Mouse (Mus musculus) forebrain, embryonic 13.5 days (tissue): ENCODE measurements around the gene Ikbkg. TPM values are rescaled to one million over a fixed set of nuclear protein-coding genes. Genes with fewer than 3 reads are reported as not detected.
"Not testable (repeated sequence)": the region's sequence is repeated elsewhere in the genome, so short reads cannot be mapped to it uniquely, and the experiment has no call there.

Experiments used
- ATAC-seq: fragments of 200-750 bp; cut with Nextera tagmentation; 2 replicates; pipeline ENCODE4 v1.8.0; 2017
- H3K27ac ChIP-seq: fragments of 300-500 bp; sonication (generic); 2 replicates; pipeline ENCODE4 v1.5.1; 2015; ENCODE audit warnings: inconsistent platforms, mild to moderate bottlenecking, moderate library complexity
- H3K27me3 ChIP-seq: fragments of 300-500 bp; sonication (generic); 2 replicates; pipeline ENCODE4 v1.6.1; 2015; ENCODE audit warnings: mild to moderate bottlenecking, inconsistent platforms
- H3K36me3 ChIP-seq: fragments of 300-500 bp; sonication (generic); 2 replicates; pipeline ENCODE4 v1.6.1; 2015; ENCODE audit warnings: mild to moderate bottlenecking, inconsistent platforms; ENCODE audit not compliant: poor library complexity, severe bottlenecking
- H3K4me1 ChIP-seq: fragments of 300-500 bp; sonication (generic); 2 replicates; pipeline ENCODE4 v1.6.1; 2015; ENCODE audit warnings: inconsistent platforms
- H3K4me2 ChIP-seq: fragments of 300-500 bp; sonication (generic); 2 replicates; pipeline ENCODE4 v1.6.1; 2015; ENCODE audit warnings: inconsistent platforms, mild to moderate bottlenecking, moderate library complexity
- H3K4me3 ChIP-seq: fragments of 300-500 bp; sonication (generic); 2 replicates; pipeline ENCODE4 v1.5.1; 2015; ENCODE audit warnings: mild to moderate bottlenecking, inconsistent platforms
- H3K9ac ChIP-seq: fragments of 300-500 bp; sonication (generic); 2 replicates; pipeline ENCODE4 v1.6.1; 2015; ENCODE audit warnings: mild to moderate bottlenecking, inconsistent platforms
- H3K9me3 ChIP-seq: fragments of 300-500 bp; sonication (generic); replicated peaks from 2 replicates; pipeline ENCODE4 v1.6.1; 2016; ENCODE audit warnings: inconsistent platforms
- WGBS: fragments of 180-500 bp; shearing (Covaris S2); methylation state at CpG from one replicate; pipeline ENCODE4 v1.1.7; 2015; 5-methylcytosine and 5-hydroxymethylcytosine counted together
- polyA plus RNA-seq: library from polyadenylated mRNA; unstranded; fragments of >200 nt; fragmentation: Nextera tagmentation; extraction: Ambion mirVana; gene quantifications from 2 replicates; pipeline ENCODE4 v1.2.1, GENCODE M21; 2015

Ikbkg gene
- polyA plus RNA-seq, 1 experiment from 2014 or later, result 20.6 TPM

- no peak overlapping the region for H3K4me2 ChIP-seq
- no peak overlapping the region for H3K27ac ChIP-seq
- no peaks in the 10 kb centered on the region for H3K9me3 ChIP-seq
- H3K4me1 ChIP-seq, result no peaks in the 10 kb centered on the region
- no peak for ATAC-seq
- H3K4me3 ChIP-seq, result no peak overlapping the region
- H3K27me3 ChIP-seq, result no peaks in the 10 kb centered on the region
- WGBS, result 41% methylated on average over 2 of the region's 2 CpGs
- peaks cover 8% of the 10 kb centered on the region; the same call in 1 of the 2 replicates for H3K36me3 ChIP-seq
- no peak overlapping the region for H3K9ac ChIP-seq
Measured at GRCm38 (mm10) chrX:74408340-74408739, 15.2 kb downstream of the Ikbkg start.

- H3K27ac ChIP-seq, result no peak overlapping the region
- H3K9me3 ChIP-seq, result no peaks in the 10 kb centered on the region
- no peaks in the 10 kb centered on the region for H3K27me3 ChIP-seq
- no peak overlapping the region for H3K9ac ChIP-seq
- H3K4me3 ChIP-seq, result no peak overlapping the region
- no peak overlapping the region for H3K4me2 ChIP-seq
- peaks cover 8% of the 10 kb centered on the region; the same call in 1 of the 2 replicates for H3K36me3 ChIP-seq
- ATAC-seq, result peak; percentile 87
- H3K4me1 ChIP-seq, result no peaks in the 10 kb centered on the region
Measured at GRCm38 (mm10) chrX:74413377-74413776, 20.3 kb downstream of the Ikbkg start.

DNA sequence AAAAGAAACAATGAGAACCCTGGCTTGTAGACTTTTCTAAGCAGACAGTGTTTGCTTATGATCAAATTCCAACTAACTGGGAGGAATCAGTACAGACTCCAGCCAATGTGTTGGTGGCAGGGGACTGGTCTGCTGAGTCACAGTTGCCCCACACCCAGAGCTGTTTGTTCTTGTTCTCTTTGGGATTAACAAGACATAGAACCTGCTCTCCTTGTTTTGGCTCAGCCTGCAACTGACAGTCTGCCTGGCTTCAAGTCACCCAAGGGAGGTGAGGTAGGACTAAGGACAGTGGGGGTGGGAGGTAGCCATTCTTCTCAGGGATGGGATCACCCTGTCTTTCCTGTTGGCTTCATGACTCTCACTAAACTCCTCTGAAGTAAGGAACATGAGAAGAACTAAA is 31.4 kb downstream of the Ikbkg start:
- no peak for ATAC-seq
- Histone ChIP-seq H3K27me3 (no peaks in the 10 kb centered on the region), H3K4me1 (peaks cover 5% of the 10 kb centered on the region; the same call in 1 of the 2 replicates), H3K4me2 (no peak overlapping the region), H3K9ac (no peak overlapping the region), H3K9me3 (no peaks in the 10 kb centered on the region), H3K36me3 (peaks cover 3% of the 10 kb centered on the region; the same call in 1 of the 2 replicates), H3K4me3 (no peak overlapping the region), H3K27ac (no peak overlapping the region)

- Histone ChIP-seq H3K36me3 (peaks cover 3% of the 10 kb centered on the region; the same call in 1 of the 2 replicates), H3K9me3 (no peaks in the 10 kb centered on the region), H3K4me3 (no peak overlapping the region), H3K9ac (no peak overlapping the region), H3K4me1 (peaks cover 9% of the 10 kb centered on the region), H3K27me3 (no peaks in the 10 kb centered on the region), H3K4me2 (no peak overlapping the region), H3K27ac (no peak overlapping the region)
- no peak for ATAC-seq
- 93% methylated on average over 4 of the region's 4 CpGs for WGBS
Measured at GRCm38 (mm10) chrX:74425195-74425594, 32.1 kb downstream of the Ikbkg start.

DNA sequence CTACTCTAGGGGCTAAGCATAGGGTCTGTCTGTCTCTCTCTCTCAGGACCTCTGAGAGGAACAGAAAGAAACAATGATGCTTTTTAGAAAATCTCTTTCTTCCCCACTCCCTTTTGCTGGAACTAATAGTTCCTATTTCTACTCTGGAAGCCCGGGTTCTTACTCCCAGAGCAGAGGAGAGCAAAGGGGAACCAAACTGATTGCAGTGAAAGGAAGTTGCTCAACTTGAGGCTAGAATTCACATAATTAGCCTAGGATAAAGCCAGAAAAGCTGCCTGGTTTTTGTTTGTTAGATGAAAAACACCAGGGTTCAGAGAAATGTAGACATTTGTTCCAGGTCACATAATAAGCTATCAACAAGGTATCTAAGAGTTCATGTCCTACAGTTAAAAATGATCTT is 33.2 kb downstream of the Ikbkg start:
- H3K4me2 ChIP-seq, result no peak overlapping the region
- H3K27me3 ChIP-seq, result no peaks in the 10 kb centered on the region
- no peak for ATAC-seq
- WGBS, result 60% methylated on average over 1 of the region's 1 CpGs
- H3K4me3 ChIP-seq, result no peak overlapping the region
- H3K4me1 ChIP-seq, result peaks cover 10% of the 10 kb centered on the region
- H3K27ac ChIP-seq, result no peak overlapping the region
- no peaks in the 10 kb centered on the region for H3K9me3 ChIP-seq
- peaks cover 3% of the 10 kb centered on the region; the same call in 1 of the 2 replicates for H3K36me3 ChIP-seq
- H3K9ac ChIP-seq, result no peak overlapping the region

DNA sequence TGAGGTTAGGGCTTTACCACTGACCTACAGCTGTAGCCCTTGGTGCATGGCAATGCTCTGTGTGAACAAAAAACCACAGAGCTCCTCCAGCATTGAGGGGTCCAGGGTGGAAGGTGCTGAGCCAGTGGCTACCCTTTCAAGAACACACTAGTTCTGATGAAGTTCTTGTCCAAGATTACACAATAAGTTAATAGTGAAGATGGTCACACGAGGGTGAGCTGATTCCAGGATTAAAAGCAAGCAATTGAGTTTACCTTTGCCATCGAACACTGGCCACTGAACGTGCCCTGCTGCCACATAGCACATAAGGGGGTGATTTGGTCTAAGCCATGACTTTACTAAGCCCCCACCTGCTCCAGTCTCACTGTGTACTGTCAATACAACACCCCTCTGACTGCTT is 34.0 kb downstream of the Ikbkg start:
- peaks cover 3% of the 10 kb centered on the region; the same call in 1 of the 2 replicates for H3K36me3 ChIP-seq
- no peak overlapping the region for H3K9ac ChIP-seq
- WGBS, result 79% methylated on average over 3 of the region's 3 CpGs
- ATAC-seq, result no peak
- no peak overlapping the region for H3K27ac ChIP-seq
- H3K27me3 ChIP-seq, result no peaks in the 10 kb centered on the region
- no peak overlapping the region for H3K4me2 ChIP-seq
- no peaks in the 10 kb centered on the region for H3K9me3 ChIP-seq
- H3K4me3 ChIP-seq, result no peak overlapping the region
- peaks cover 10% of the 10 kb centered on the region for H3K4me1 ChIP-seq

DNA sequence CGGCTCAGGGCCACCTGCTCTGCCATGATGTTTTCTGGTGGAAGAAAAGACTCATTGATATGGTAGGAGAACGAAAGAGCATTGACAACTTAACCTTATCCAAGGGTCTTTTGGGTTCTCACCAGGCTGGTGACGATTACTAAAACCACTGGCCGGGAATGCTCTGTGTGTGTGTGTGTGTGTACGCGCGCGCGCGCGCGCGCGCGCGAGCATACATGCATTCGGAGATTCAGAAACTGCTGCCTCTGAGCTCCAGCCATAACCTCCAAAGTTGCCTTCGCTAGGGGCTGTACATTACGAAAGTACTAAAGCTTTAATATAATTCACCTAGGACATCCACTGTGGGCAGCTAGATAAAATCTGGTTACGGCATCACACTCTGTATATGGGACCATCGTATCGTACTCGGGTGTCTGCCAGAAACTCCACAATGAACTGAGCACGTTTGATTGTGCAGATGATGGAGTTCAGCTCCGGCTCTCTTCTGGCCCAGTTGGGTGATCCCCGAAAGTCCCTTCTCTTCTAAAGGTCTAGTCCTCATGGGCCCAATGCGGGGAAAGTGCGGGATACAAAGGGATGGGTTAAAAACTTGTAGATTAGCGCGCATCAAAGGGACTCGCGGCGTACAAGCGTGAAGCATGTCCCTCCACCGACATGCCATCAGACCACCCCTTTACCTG is 35.2 kb downstream of the Ikbkg start:
- peaks cover 9% of the 10 kb centered on the region for H3K36me3 ChIP-seq
- peak overlapping the region; percentile 51 for H3K4me3 ChIP-seq
- H3K4me2 ChIP-seq, result peak overlapping the region; percentile 61
- 33% methylated on average over 35 of the region's 35 CpGs for WGBS
- H3K9me3 ChIP-seq, result no peaks in the 10 kb centered on the region
- H3K27ac ChIP-seq, result peak overlapping the region; percentile 72; the same call in 1 of the 2 replicates
- peak; percentile 38 for ATAC-seq
- H3K4me1 ChIP-seq, result peaks cover 10% of the 10 kb centered on the region
- peak overlapping the region; percentile 68 for H3K9ac ChIP-seq
- H3K27me3 ChIP-seq, result no peaks in the 10 kb centered on the region

DNA sequence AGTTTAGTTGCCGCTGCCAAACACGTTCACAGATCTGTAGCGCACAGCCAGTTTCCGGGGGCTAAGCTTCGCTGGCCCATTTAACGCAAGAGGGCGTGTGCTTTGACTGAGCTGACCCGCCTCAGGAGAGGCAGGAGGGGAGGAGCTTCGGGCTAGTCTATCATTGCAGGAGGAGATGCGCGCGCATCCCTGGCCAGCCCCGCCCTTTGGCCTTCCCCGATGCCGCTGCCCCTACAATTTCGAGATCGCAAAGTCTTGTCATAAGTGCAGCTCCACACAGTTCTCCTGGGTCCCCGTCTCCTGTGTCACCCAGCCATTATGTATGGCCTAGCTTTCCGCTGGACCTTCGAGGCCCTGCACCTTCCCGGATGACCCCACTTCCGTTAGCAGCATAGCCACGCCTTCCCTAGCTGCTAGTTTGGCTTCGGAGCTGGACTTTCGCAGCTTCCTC is 35.8 kb downstream of the Ikbkg start, which contains the start of gene G6pdx:
G6pdx (minus strand) TSS at position 369 of the 451 bp plus-strand sequence.
- Histone ChIP-seq H3K36me3 (peaks cover 13% of the 10 kb centered on the region), H3K27me3 (no peaks in the 10 kb centered on the region), H3K4me3 (peak within 1 kb of the TSS; percentile 51), H3K4me1 (peaks cover 10% of the 10 kb centered on the region), H3K27ac (peak within 1 kb of the TSS; percentile 72), H3K9me3 (no peaks in the 10 kb centered on the region), H3K9ac (peak within 1 kb of the TSS; percentile 68), H3K4me2 (peak within 1 kb of the TSS; percentile 61)
- peak; percentile 89 for ATAC-seq
- 32% methylated on average over 24 of the region's 25 CpGs for WGBS

GRCm38 (mm10) chrX:74429290-74429821 is 36.3 kb downstream of the Ikbkg start:
- Histone ChIP-seq H3K9ac (peak overlapping the region; percentile 68), H3K27me3 (no peaks in the 10 kb centered on the region), H3K36me3 (peaks cover 18% of the 10 kb centered on the region), H3K9me3 (no peaks in the 10 kb centered on the region), H3K4me2 (peak overlapping the region; percentile 61), H3K4me1 (peaks cover 10% of the 10 kb centered on the region), H3K27ac (peak overlapping the region; percentile 72), H3K4me3 (peak overlapping the region; percentile 51)
- 24% methylated on average over 22 of the region's 22 CpGs for WGBS
- ATAC-seq, result peak; percentile 68

GRCm38 (mm10) chrX:74451157-74451912 is 58.2 kb downstream of the Ikbkg start:
- Histone ChIP-seq H3K36me3 (0 out of 2 replicates have a peak, but pooled peaks cover 11% of the 10 kb centered on the region), H3K9ac (no peak overlapping the region), H3K4me1 (no peaks in the 10 kb centered on the region), H3K27ac (no peak overlapping the region), H3K4me3 (no peak overlapping the region), H3K9me3 (no peaks in the 10 kb centered on the region), H3K4me2 (no peak overlapping the region), H3K27me3 (no peaks in the 10 kb centered on the region)
- 81% methylated on average over 4 of the region's 4 CpGs for WGBS
- no peak for ATAC-seq

GRCm38 (mm10) chrX:74452773-74453172 is 59.7 kb downstream of the Ikbkg start:
- no peak overlapping the region for H3K4me2 ChIP-seq
- H3K9ac ChIP-seq, result no peak overlapping the region
- H3K9me3 ChIP-seq, result no peaks in the 10 kb centered on the region
- H3K27ac ChIP-seq, result no peak overlapping the region
- WGBS, result 7% methylated on average over 4 of the region's 4 CpGs
- H3K4me3 ChIP-seq, result no peak overlapping the region
- no peaks in the 10 kb centered on the region for H3K4me1 ChIP-seq
- peak; percentile 75 for ATAC-seq
- no peaks in the 10 kb centered on the region for H3K27me3 ChIP-seq
- 0 out of 2 replicates have a peak, but pooled peaks cover 6% of the 10 kb centered on the region for H3K36me3 ChIP-seq

- WGBS, result 75% methylated on average over 12 of the region's 14 CpGs
- H3K9ac ChIP-seq, H3K4me1 ChIP-seq, H3K27me3 ChIP-seq, H3K4me3 ChIP-seq, ATAC-seq, H3K27ac ChIP-seq, H3K4me2 ChIP-seq, H3K36me3 ChIP-seq, H3K9me3 ChIP-seq: not testable (repeated sequence)
Measured at GRCm38 (mm10) chrX:74481349-74481885, 88.3 kb downstream of the Ikbkg start, which contains the start of gene Gm6880. Gene Gm6880 (minus strand): TSS chrX:74481399.
